Mouse (Mus musculus) E14TG2a.4 (cell line): ENCODE measurements around the gene Cacng1.

Experiments
- H3K27me3 ChIP-seq: 2 replicates; pipeline ENCODE4 v1.6.1; 2014; ENCODE audit warnings: low read length, control low read depth; ENCODE audit not compliant: insufficient read depth
- H3K36me3 ChIP-seq: 2 replicates; pipeline ENCODE4 v1.6.1; 2014; ENCODE audit warnings: low read length, control low read depth; ENCODE audit not compliant: insufficient read depth
- H3K4me1 ChIP-seq: replicated peaks from 2 replicates; pipeline ENCODE4 v1.6.1; 2014; ENCODE audit warnings: low read depth, low read length, control low read depth
- H3K4me3 ChIP-seq: replicated peaks from 2 replicates; pipeline ENCODE4 v1.5.1; 2014; ENCODE audit warnings: mild to moderate bottlenecking, low read length
- H3K9me3 ChIP-seq: 2 replicates; pipeline ENCODE4 v1.6.1; 2014; ENCODE audit warnings: low read length, control low read depth
- CTCF ChIP-seq: conservative IDR thresholded peaks from 2 replicates; pipeline ENCODE4 v1.5.1; 2014; ENCODE audit warnings: low read length
- NANOG ChIP-seq: IDR thresholded peaks from 2 replicates; pipeline ENCODE4 v1.6.1; 2014; ENCODE audit warnings: borderline replicate concordance, low read length, mixed read lengths
- POU5F1 ChIP-seq: IDR thresholded peaks from 2 replicates; pipeline ENCODE4 v1.6.1; 2014; ENCODE audit warnings: low read length, borderline replicate concordance

The Cacng1 gene

GRCm38 (mm10) chr11:107703272-107704134 lies 12.8 kb downstream of the Cacng1 start:
- peaks cover 61% of the 10 kb centered on the region for H3K27me3 ChIP-seq
- no peaks in the 10 kb centered on the region for H3K9me3 ChIP-seq
- H3K4me3 ChIP-seq: peak overlapping the region; percentile 32
- no peaks in the 10 kb centered on the region for H3K36me3 ChIP-seq
- peaks cover 42% of the 10 kb centered on the region for H3K4me1 ChIP-seq
- TF ChIP-seq POU5F1: no peak
- no peak for TF ChIP-seq NANOG
- TF ChIP-seq CTCF: no peak

DNA sequence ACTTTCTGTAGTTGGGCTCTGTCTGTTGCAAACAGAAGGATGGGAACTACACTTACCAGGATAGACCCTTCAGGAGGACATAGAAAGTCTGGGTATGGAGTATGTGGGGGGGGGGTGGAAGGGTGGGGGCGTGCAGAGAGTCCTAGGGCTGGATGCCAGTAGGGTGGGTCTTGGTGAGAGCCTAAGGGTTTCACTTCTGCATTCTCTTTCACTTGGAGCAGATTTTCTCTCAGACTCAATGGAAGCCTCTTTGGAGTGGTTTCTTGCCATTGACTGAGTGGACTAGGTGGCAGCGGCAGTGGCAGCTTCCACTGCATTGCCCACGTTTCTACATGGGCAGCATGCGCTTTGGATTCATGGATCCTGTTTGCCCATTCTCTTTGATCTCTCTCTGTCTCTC lies 16.4 kb downstream of the Cacng1 start:
- TF ChIP-seq POU5F1: no peak
- no peak for TF ChIP-seq NANOG
- TF ChIP-seq CTCF: no peak
- Histone ChIP-seq H3K9me3 (no peaks in the 10 kb centered on the region), H3K36me3 (no peaks in the 10 kb centered on the region), H3K4me3 (no peak overlapping the region), H3K4me1 (peaks cover 22% of the 10 kb centered on the region), H3K27me3 (peaks cover 32% of the 10 kb centered on the region)

DNA sequence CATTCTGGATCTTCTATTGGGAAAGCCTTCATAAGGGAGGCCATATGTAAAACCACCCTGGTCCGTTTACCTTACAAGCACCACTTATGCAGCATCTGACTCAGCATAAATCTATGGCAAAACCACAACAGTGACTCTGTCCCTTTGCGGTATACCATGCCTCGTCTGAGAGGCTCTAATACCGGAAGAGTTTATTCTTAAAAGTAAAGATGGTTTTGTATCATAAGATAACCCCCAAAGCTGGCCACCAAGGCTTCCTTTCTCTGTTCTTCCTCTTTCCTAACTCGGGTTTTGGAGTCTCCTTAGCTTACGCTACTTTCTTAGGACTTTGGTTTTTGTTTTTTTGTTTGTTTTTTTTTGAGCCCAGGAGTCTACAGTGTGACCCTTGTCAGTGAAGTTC lies 23.0 kb downstream of the Cacng1 start:
- no peaks in the 10 kb centered on the region for H3K9me3 ChIP-seq
- no peak for TF ChIP-seq CTCF
- TF ChIP-seq NANOG: no peak
- no peak for TF ChIP-seq POU5F1

DNA sequence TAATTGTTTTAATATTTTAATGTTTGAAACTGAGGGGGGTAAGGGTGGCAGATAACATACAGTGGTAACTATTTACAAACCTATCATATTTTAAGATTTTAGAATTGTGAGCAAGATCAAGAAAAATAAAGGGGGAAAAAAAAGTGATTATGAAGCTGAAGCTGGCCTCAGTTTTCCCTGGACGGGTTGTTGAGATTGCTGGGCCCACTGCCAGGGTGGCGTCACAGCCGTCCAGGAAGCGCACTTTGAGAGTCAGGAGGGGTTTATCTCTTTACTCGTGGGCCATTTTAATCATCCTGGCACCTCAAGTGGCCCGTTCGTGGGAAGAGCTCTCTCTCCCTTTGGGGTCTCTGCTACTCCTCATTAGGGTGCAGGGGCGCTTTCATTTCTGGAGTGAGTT lies 24.8 kb downstream of the Cacng1 start:
- H3K4me3 ChIP-seq: no peak overlapping the region
- H3K9me3 ChIP-seq: no peaks in the 10 kb centered on the region
- no peak for TF ChIP-seq CTCF
- TF ChIP-seq NANOG: no peak
- TF ChIP-seq POU5F1: no peak
- peaks cover 18% of the 10 kb centered on the region for H3K36me3 ChIP-seq
- peaks cover 2% of the 10 kb centered on the region; the same call in 1 of the 2 replicates for H3K4me1 ChIP-seq
- H3K27me3 ChIP-seq: no peaks in the 10 kb centered on the region

More for the DNA sequence above, 23.0 kb downstream of the Cacng1 start:
- no peaks in the 10 kb centered on the region for H3K4me1 ChIP-seq
- H3K4me3 ChIP-seq: no peak overlapping the region
- H3K36me3 ChIP-seq: peaks cover 2% of the 10 kb centered on the region
- no peaks in the 10 kb centered on the region for H3K27me3 ChIP-seq

DNA sequence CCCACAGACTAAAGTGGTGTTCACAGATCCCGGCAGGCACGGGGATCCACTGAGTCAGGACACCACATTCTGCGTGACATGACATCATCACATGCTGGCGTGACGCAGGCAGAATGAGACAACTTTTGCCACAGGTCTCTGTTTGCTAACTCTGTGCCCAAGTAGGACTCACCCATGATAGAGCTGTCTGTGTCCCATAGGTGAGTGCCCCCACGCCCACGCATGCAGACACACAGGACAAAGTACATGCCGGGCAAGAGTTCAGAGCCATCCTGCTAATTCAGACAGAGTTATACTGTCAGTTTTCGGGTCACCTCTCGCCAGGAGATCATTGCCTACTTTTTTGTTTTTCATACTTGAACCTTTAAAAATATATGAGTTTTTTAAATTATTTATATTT lies 27.8 kb downstream of the Cacng1 start:
- peaks cover 31% of the 10 kb centered on the region for H3K4me1 ChIP-seq
- TF ChIP-seq CTCF: no peak
- TF ChIP-seq POU5F1: no peak
- no peak for TF ChIP-seq NANOG
- H3K36me3 ChIP-seq: peaks cover 34% of the 10 kb centered on the region
- H3K9me3 ChIP-seq: no peaks in the 10 kb centered on the region
- H3K4me3 ChIP-seq: no peak overlapping the region
- H3K27me3 ChIP-seq: no peaks in the 10 kb centered on the region

GRCm38 (mm10) chr11:107686290-107686689 lies 30.0 kb downstream of the Cacng1 start:
- Histone ChIP-seq H3K27me3 (no peaks in the 10 kb centered on the region), H3K4me1 (peaks cover 53% of the 10 kb centered on the region), H3K36me3 (peaks cover 45% of the 10 kb centered on the region), H3K4me3 (peak overlapping the region; percentile 71), H3K9me3 (no peaks in the 10 kb centered on the region)
- TF ChIP-seq NANOG (no peak), POU5F1 (no peak), CTCF (no peak)

DNA sequence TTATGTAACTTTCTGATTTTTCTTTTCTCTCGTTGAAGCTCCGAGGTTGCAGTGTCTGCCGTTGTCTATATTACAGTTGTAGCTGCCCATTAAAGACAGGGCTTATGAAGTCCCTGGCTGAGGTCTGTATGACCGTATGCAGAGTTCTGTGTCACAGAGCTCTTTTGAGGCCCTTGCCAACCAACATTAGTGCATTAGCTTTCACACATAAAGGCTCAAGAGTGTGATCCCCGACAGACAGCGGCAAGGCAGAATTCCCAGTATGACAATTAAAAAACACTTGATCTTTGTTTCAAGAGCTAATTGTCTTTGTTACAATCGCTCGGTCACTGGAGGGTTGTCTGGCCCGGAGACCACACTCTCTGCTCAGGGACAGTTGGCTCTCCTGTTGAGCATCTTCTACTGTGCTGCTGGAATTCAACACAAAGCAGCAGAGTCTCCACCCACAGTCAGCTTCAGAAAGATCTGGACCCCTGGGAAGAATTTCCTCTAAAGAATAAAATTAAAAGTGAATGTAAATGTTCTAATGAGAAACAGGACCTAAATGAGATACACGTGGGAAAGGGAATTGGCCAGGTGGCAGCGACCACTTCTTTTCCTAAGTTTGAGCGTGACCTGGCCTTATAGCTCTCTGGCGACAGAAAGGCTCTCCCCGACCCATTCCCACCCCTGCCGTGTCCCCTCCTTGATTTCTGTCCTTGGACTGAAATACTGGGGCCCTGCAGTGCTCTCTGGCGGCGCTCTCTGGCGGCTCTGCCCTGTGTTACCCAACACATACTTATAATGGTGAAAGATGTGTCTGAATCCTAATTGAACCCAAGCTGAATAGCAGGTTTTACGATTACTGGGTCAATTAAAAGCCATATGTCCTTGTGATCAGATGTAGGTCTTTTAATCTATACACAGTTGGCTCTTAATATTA lies 32.5 kb downstream of the Cacng1 start:
- H3K36me3 ChIP-seq: peaks cover 50% of the 10 kb centered on the region
- peak overlapping the region; percentile 10; the same call in 1 of the 2 replicates for H3K4me3 ChIP-seq
- H3K9me3 ChIP-seq: no peaks in the 10 kb centered on the region
- no peak for TF ChIP-seq CTCF
- TF ChIP-seq NANOG: no peak
- no peak for TF ChIP-seq POU5F1
- H3K27me3 ChIP-seq: no peaks in the 10 kb centered on the region
- peaks cover 57% of the 10 kb centered on the region for H3K4me1 ChIP-seq
